Mouse (Mus musculus): ENCODE data around the gene Trip10.
"Not testable (repeated sequence)": the region's sequence is repeated elsewhere in the genome, so short reads cannot be mapped to it uniquely, and the experiment has no call there.

The Trip10 gene

GRCm38 (mm10) chr17:57262901-57263550, 13.8 kb downstream of the Trip10 start:
- no peak for DNase-seq (ENCODE audit: extremely low read depth, low read depth)

GRCm38 (mm10) chr17:57264164-57264563, 14.9 kb downstream of the Trip10 start:
- no peak for DNase-seq (ENCODE audit: extremely low read depth, low read depth)

GRCm38 (mm10) chr17:57264972-57265945, 16.0 kb downstream of the Trip10 start:
- no peak for DNase-seq (ENCODE audit: extremely low read depth, low read depth)

- no peak for DNase-seq (ENCODE audit: extremely low read depth, low read depth)
Measured at GRCm38 (mm10) chr17:57267556-57268126, 18.4 kb downstream of the Trip10 start.

- no peak for DNase-seq (ENCODE audit: extremely low read depth, low read depth)
Measured at GRCm38 (mm10) chr17:57271301-57271700, 22.0 kb downstream of the Trip10 start.

GRCm38 (mm10) chr17:57273846-57274245, 24.6 kb downstream of the Trip10 start:
- DNase-seq (ENCODE audit: extremely low read depth, low read depth): no peak

GRCm38 (mm10) chr17:57274686-57275085, 25.4 kb downstream of the Trip10 start:
- no peak for DNase-seq (ENCODE audit: extremely low read depth, low read depth)

GRCm38 (mm10) chr17:57275111-57275996, 26.1 kb downstream of the Trip10 start:
- DNase-seq (ENCODE audit: extremely low read depth, low read depth): no peak

- no peak for DNase-seq (ENCODE audit: extremely low read depth, low read depth)
Measured at GRCm38 (mm10) chr17:57275997-57276351, 26.7 kb downstream of the Trip10 start.

GRCm38 (mm10) chr17:57276634-57277121, 27.4 kb downstream of the Trip10 start:
- DNase-seq (ENCODE audit: extremely low read depth, low read depth): peak; percentile 78

- DNase-seq (ENCODE audit: extremely low read depth, low read depth): not testable (repeated sequence)
Measured at GRCm38 (mm10) chr17:57277598-57278261, 28.5 kb downstream of the Trip10 start.

- no peak for DNase-seq (ENCODE audit: extremely low read depth, low read depth)
Measured at GRCm38 (mm10) chr17:57278537-57278936, 29.3 kb downstream of the Trip10 start.

GRCm38 (mm10) chr17:57278943-57279590, 29.8 kb downstream of the Trip10 start, which contains the start of gene Vav1:
Gene Vav1, plus strand, starts transcription at chr17:57279100.
- no peak for DNase-seq (ENCODE audit: extremely low read depth, low read depth)

- no peak for DNase-seq (ENCODE audit: extremely low read depth, low read depth)
Measured at GRCm38 (mm10) chr17:57279591-57280224, 30.5 kb downstream of the Trip10 start.

GRCm38 (mm10) chr17:57280411-57280810, 31.2 kb downstream of the Trip10 start:
- DNase-seq (ENCODE audit: extremely low read depth, low read depth): no peak

- DNase-seq (ENCODE audit: extremely low read depth, low read depth): no peak
Measured at GRCm38 (mm10) chr17:57283906-57284305, 34.7 kb downstream of the Trip10 start.

GRCm38 (mm10) chr17:57285077-57285476, 35.8 kb downstream of the Trip10 start:
- peak; percentile 55 for DNase-seq (ENCODE audit: extremely low read depth, low read depth)

GRCm38 (mm10) chr17:57286718-57287355, 37.6 kb downstream of the Trip10 start:
- DNase-seq (ENCODE audit: extremely low read depth, low read depth): peak; percentile 55

- no peak for DNase-seq (ENCODE audit: extremely low read depth, low read depth)
Measured at GRCm38 (mm10) chr17:57289252-57289651, 40.0 kb downstream of the Trip10 start.

Data from MEL-GATA-1-ER (cell line).